Mouse (Mus musculus): ENCODE results near the gene Fto. TPM values are rescaled to one million over a fixed set of nuclear protein-coding genes. Genes with fewer than 3 reads are reported as not detected.

The Fto gene
- polyA plus RNA-seq, 1 experiment from 2014 or later: 62.5 TPM

GRCm38 (mm10) chr8:91625686-91626558 is 312.6 kb downstream of the Fto start:
- WGBS: 52% methylated on average over 18 of the region's 18 CpGs
- no peak overlapping the region for H3K9ac ChIP-seq
- no peak overlapping the region for H3K27ac ChIP-seq
- no peak overlapping the region for H3K4me3 ChIP-seq (replicated peaks)
- H3K4me1 ChIP-seq: peaks cover 10% of the 10 kb centered on the region
- ATAC-seq (ENCODE audit: insufficient read depth, low FRiP score, low read depth): no peak
- no peaks in the 10 kb centered on the region for H3K36me3 ChIP-seq
- H3K27me3 ChIP-seq (replicated peaks): no peaks in the 10 kb centered on the region
- H3K9me3 ChIP-seq: no peaks in the 10 kb centered on the region
- H3K4me2 ChIP-seq: no peak overlapping the region

DNA sequence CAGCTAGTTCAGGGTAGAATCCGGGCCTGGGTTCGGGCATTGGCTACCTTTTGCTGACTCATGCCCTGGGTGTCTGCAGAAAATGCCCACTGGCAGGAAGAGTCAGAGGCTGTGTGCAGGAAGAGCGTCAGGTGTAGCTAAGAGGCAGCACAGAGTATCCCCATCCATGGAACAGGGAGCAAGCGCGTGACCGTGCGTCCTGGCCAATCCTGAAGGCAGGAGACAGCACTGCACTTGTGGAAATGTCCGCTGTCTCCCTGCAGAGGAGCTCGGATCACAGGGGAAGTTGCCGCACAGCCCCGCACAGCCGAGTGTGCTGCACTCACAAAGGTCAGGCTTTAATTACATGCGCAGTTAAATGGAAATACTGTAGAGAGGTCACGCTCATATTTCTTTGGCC is 316.3 kb downstream of the Fto start:
- Histone ChIP-seq H3K9me3 (no peaks in the 10 kb centered on the region), H3K36me3 (no peaks in the 10 kb centered on the region), H3K4me3 (replicated peaks) (no peak overlapping the region), H3K9ac (no peak overlapping the region), H3K27me3 (replicated peaks) (no peaks in the 10 kb centered on the region), H3K27ac (no peak overlapping the region), H3K4me1 (peaks cover 4% of the 10 kb centered on the region; the same call in 1 of the 2 replicates), H3K4me2 (0 out of 2 replicates have a peak overlapping the region, but pooled peaks have one; percentile 2)
- no peak for ATAC-seq (ENCODE audit: insufficient read depth, low FRiP score, low read depth)
- 39% methylated on average over 14 of the region's 14 CpGs for WGBS

- ATAC-seq (ENCODE audit: insufficient read depth, low FRiP score, low read depth): no peak
Observed at GRCm38 (mm10) chr8:91630320-91631033, 317.2 kb downstream of the Fto start.

GRCm38 (mm10) chr8:91632411-91632810 is 319.1 kb downstream of the Fto start:
- WGBS: 83% methylated on average over 8 of the region's 8 CpGs
- H3K4me2 ChIP-seq: no peak overlapping the region
- H3K4me3 ChIP-seq (replicated peaks): no peak overlapping the region
- no peaks in the 10 kb centered on the region for H3K9me3 ChIP-seq
- no peak overlapping the region for H3K27ac ChIP-seq
- H3K9ac ChIP-seq: no peak overlapping the region
- no peaks in the 10 kb centered on the region for H3K36me3 ChIP-seq
- ATAC-seq (ENCODE audit: insufficient read depth, low FRiP score, low read depth): no peak
- peaks cover 4% of the 10 kb centered on the region; the same call in 1 of the 2 replicates for H3K4me1 ChIP-seq
- H3K27me3 ChIP-seq (replicated peaks): no peaks in the 10 kb centered on the region

More at GRCm38 (mm10) chr8:91630320-91631033, 317.2 kb downstream of the Fto start:
- H3K36me3 ChIP-seq: no peaks in the 10 kb centered on the region
- WGBS: 48% methylated on average over 16 of the region's 16 CpGs
- H3K9ac ChIP-seq: no peak overlapping the region
- no peak overlapping the region for H3K4me3 ChIP-seq (replicated peaks)
- H3K27ac ChIP-seq: no peak overlapping the region
- peaks cover 4% of the 10 kb centered on the region; the same call in 1 of the 2 replicates for H3K4me1 ChIP-seq
- no peak overlapping the region for H3K4me2 ChIP-seq
- no peaks in the 10 kb centered on the region for H3K9me3 ChIP-seq
- no peaks in the 10 kb centered on the region for H3K27me3 ChIP-seq (replicated peaks)

- no peaks in the 10 kb centered on the region for H3K27me3 ChIP-seq (replicated peaks)
- H3K4me3 ChIP-seq (replicated peaks): no peak overlapping the region
- 95% methylated on average over 4 of the region's 4 CpGs for WGBS
- no peak overlapping the region for H3K9ac ChIP-seq
- no peaks in the 10 kb centered on the region for H3K4me1 ChIP-seq
- no peaks in the 10 kb centered on the region for H3K9me3 ChIP-seq
- H3K4me2 ChIP-seq: no peak overlapping the region
- no peaks in the 10 kb centered on the region for H3K36me3 ChIP-seq
- H3K27ac ChIP-seq: no peak overlapping the region
- no peak for ATAC-seq (ENCODE audit: insufficient read depth, low FRiP score, low read depth)
Observed at GRCm38 (mm10) chr8:91635406-91635805, 322.1 kb downstream of the Fto start.

GRCm38 (mm10) chr8:91636887-91637286 is 323.6 kb downstream of the Fto start:
- no peaks in the 10 kb centered on the region for H3K9me3 ChIP-seq
- no peaks in the 10 kb centered on the region for H3K36me3 ChIP-seq
- H3K4me3 ChIP-seq (replicated peaks): no peak overlapping the region
- H3K27ac ChIP-seq: no peak overlapping the region
- H3K9ac ChIP-seq: no peak overlapping the region
- H3K4me1 ChIP-seq: no peaks in the 10 kb centered on the region
- 79% methylated on average over 6 of the region's 6 CpGs for WGBS
- no peak for ATAC-seq (ENCODE audit: insufficient read depth, low FRiP score, low read depth)
- H3K4me2 ChIP-seq: no peak overlapping the region
- H3K27me3 ChIP-seq (replicated peaks): no peaks in the 10 kb centered on the region

- no peak for ATAC-seq (ENCODE audit: insufficient read depth, low FRiP score, low read depth)
- no peaks in the 10 kb centered on the region for H3K36me3 ChIP-seq
- H3K27ac ChIP-seq: no peak overlapping the region
- 87% methylated on average over 9 of the region's 9 CpGs for WGBS
- no peak overlapping the region for H3K9ac ChIP-seq
- no peak overlapping the region for H3K4me3 ChIP-seq (replicated peaks)
- no peaks in the 10 kb centered on the region for H3K4me1 ChIP-seq
- H3K4me2 ChIP-seq: no peak overlapping the region
- no peaks in the 10 kb centered on the region for H3K27me3 ChIP-seq (replicated peaks)
- no peaks in the 10 kb centered on the region for H3K9me3 ChIP-seq
Observed at GRCm38 (mm10) chr8:91637684-91638083, 324.4 kb downstream of the Fto start.

GRCm38 (mm10) chr8:91638256-91638655 is 324.9 kb downstream of the Fto start:
- ATAC-seq (ENCODE audit: insufficient read depth, low FRiP score, low read depth): no peak

DNA sequence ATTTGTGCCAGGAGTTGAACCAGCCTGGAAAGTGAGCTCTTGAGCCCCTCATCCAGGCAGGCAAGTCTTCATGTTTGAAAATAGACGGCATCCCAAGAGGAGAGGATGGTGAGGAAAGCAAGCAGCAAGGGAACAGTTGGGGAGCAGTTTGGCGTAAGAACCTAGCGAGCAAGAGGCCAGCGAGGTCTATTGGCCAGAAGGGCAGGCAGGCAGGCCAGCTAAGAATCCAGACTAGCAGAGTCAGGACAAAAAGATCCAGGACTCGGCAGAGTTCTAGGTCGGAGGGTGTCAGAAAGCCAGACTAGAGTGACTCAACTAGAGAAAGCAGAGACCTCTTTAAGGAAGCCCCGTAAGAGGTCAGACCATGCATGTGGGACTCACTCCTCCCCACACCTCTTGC is 327.1 kb downstream of the Fto start:
- Histone ChIP-seq H3K36me3 (no peaks in the 10 kb centered on the region), H3K4me2 (no peak overlapping the region), H3K27me3 (replicated peaks) (no peaks in the 10 kb centered on the region), H3K27ac (no peak overlapping the region), H3K4me1 (no peaks in the 10 kb centered on the region), H3K9me3 (no peaks in the 10 kb centered on the region), H3K4me3 (replicated peaks) (no peak overlapping the region), H3K9ac (no peak overlapping the region)
- ATAC-seq (ENCODE audit: insufficient read depth, low FRiP score, low read depth): no peak
- WGBS: 75% methylated on average over 7 of the region's 7 CpGs

More at GRCm38 (mm10) chr8:91638256-91638655, 324.9 kb downstream of the Fto start:
- no peak overlapping the region for H3K4me2 ChIP-seq
- H3K4me3 ChIP-seq (replicated peaks): no peak overlapping the region
- no peak overlapping the region for H3K27ac ChIP-seq
- H3K4me1 ChIP-seq: no peaks in the 10 kb centered on the region
- H3K27me3 ChIP-seq (replicated peaks): no peaks in the 10 kb centered on the region
- no peaks in the 10 kb centered on the region for H3K9me3 ChIP-seq
- WGBS: 91% methylated on average over 12 of the region's 12 CpGs
- H3K36me3 ChIP-seq: no peaks in the 10 kb centered on the region
- no peak overlapping the region for H3K9ac ChIP-seq

- 86% methylated on average over 2 of the region's 2 CpGs for WGBS
- H3K27ac ChIP-seq: no peak overlapping the region
- no peak for ATAC-seq (ENCODE audit: insufficient read depth, low FRiP score, low read depth)
Observed at GRCm38 (mm10) chr8:91645484-91645883, 332.2 kb downstream of the Fto start.

GRCm38 (mm10) chr8:91647959-91648358 is 334.6 kb downstream of the Fto start:
- 82% methylated on average over 11 of the region's 11 CpGs for WGBS
- no peak for ATAC-seq (ENCODE audit: insufficient read depth, low FRiP score, low read depth)

More at GRCm38 (mm10) chr8:91645484-91645883, 332.2 kb downstream of the Fto start:
- Histone ChIP-seq H3K4me2 (no peak overlapping the region), H3K4me3 (replicated peaks) (no peak overlapping the region), H3K9me3 (no peaks in the 10 kb centered on the region), H3K9ac (no peak overlapping the region), H3K36me3 (no peaks in the 10 kb centered on the region), H3K4me1 (peaks cover 4% of the 10 kb centered on the region; the same call in 1 of the 2 replicates), H3K27me3 (replicated peaks) (no peaks in the 10 kb centered on the region)

DNA sequence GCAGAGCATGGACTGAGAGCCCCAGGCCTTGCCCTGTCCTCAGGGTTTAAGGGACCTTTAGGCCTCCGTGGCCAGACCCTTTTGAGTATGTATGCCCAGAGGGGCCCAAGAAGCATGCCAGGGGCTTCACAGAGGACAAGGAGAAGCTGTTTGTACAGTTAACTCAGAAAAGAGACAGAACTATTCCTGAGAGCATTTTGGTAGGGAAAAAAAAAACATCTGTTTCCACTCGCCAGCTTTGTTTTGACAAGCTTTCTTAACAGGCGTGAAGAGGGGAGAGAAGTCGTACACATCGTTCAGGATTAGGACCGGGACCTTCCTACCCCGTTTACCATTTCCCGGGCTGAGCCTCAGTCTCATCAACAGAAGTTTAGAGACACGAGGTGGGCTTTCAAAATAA is 335.5 kb downstream of the Fto start:
- Histone ChIP-seq H3K27me3 (replicated peaks) (no peaks in the 10 kb centered on the region), H3K36me3 (no peaks in the 10 kb centered on the region), H3K27ac (peak overlapping the region; percentile 35; the same call in 1 of the 2 replicates), H3K9ac (no peak overlapping the region), H3K4me2 (0 out of 2 replicates have a peak overlapping the region, but pooled peaks have one; percentile 10), H3K9me3 (no peaks in the 10 kb centered on the region), H3K4me3 (replicated peaks) (no peak overlapping the region), H3K4me1 (peaks cover 4% of the 10 kb centered on the region; the same call in 1 of the 2 replicates)
- 28% methylated on average over 9 of the region's 9 CpGs for WGBS
- no peak for ATAC-seq (ENCODE audit: insufficient read depth, low FRiP score, low read depth)

More at GRCm38 (mm10) chr8:91647959-91648358, 334.6 kb downstream of the Fto start:
- H3K27ac ChIP-seq: no peak overlapping the region
- H3K9me3 ChIP-seq: no peaks in the 10 kb centered on the region
- H3K4me1 ChIP-seq: peaks cover 4% of the 10 kb centered on the region; the same call in 1 of the 2 replicates
- no peaks in the 10 kb centered on the region for H3K36me3 ChIP-seq
- H3K27me3 ChIP-seq (replicated peaks): no peaks in the 10 kb centered on the region
- no peak overlapping the region for H3K4me2 ChIP-seq
- no peak overlapping the region for H3K9ac ChIP-seq
- H3K4me3 ChIP-seq (replicated peaks): no peak overlapping the region

Measured in stomach, embryonic 15.5 days (tissue).